Mouse (Mus musculus) small intestine, adult 2 months (tissue): ENCODE results near the gene Dlx1. TPM values are rescaled to one million over a fixed set of nuclear protein-coding genes. Genes with fewer than 3 reads are reported as not detected.

Source experiments
- H3K27ac ChIP-seq: fragments of 200-500 bp; 2 replicates; pipeline ENCODE4 v1.5.1; 2012; ENCODE audit warnings: low read depth, low read length, control low read depth, inconsistent platforms; ENCODE audit not compliant: insufficient read depth
- H3K27me3 ChIP-seq: fragments of 200-500 bp; 2 replicates; pipeline ENCODE4 v1.6.1; 2012; ENCODE audit warnings: mild to moderate bottlenecking, moderate library complexity, low read length, inconsistent platforms; ENCODE audit not compliant: control insufficient read depth, insufficient read depth
- H3K36me3 ChIP-seq: fragments of 200-500 bp; 2 replicates; pipeline ENCODE4 v1.6.1; 2012; ENCODE audit warnings: mild to moderate bottlenecking, low read length, control low read depth, inconsistent platforms; ENCODE audit not compliant: control insufficient read depth, insufficient read depth
- H3K4me1 ChIP-seq: fragments of 200-500 bp; 2 replicates; pipeline ENCODE4 v1.6.1; 2012; ENCODE audit warnings: low read length, inconsistent platforms, mixed read lengths; ENCODE audit not compliant: control insufficient read depth, insufficient read depth, insufficient read length
- H3K4me3 ChIP-seq: fragments of 200-500 bp; 2 replicates; pipeline ENCODE4 v1.5.1; 2012; ENCODE audit warnings: low read depth, mild to moderate bottlenecking, control low read depth, inconsistent platforms, low read length, moderate library complexity
- CTCF ChIP-seq: fragments of 200-500 bp; IDR thresholded peaks from 2 replicates; pipeline ENCODE4 v1.5.1; 2012; ENCODE audit warnings: low read depth, mild to moderate bottlenecking, control low read depth, inconsistent platforms, low read length, moderate library complexity, mixed read lengths; ENCODE audit not compliant: insufficient replicate concordance, insufficient read length; ENCODE audit errors: extremely low read depth
- POLR2A ChIP-seq: fragments of 200-500 bp; IDR thresholded peaks from 2 replicates; pipeline ENCODE4 v1.6.1; 2012; ENCODE audit warnings: low read depth, mild to moderate bottlenecking, control low read depth, inconsistent platforms, low read length, moderate library complexity
- WGBS: fragments of 180-500 bp; shearing (Covaris S2); methylation state at CpG from one replicate; pipeline ENCODE4 v1.1.7; 2018; 5-methylcytosine and 5-hydroxymethylcytosine counted together
- polyA plus RNA-seq: library from polyadenylated mRNA; depleted of rRNA; stranded (reverse); fragments of >200 nt; gene quantifications from 2 replicates; pipeline ENCODE4 v1.2.3, GENCODE M21; 2012

The Dlx1 gene
- polyA plus RNA-seq, 1 experiment, result 0.32 TPM

DNA sequence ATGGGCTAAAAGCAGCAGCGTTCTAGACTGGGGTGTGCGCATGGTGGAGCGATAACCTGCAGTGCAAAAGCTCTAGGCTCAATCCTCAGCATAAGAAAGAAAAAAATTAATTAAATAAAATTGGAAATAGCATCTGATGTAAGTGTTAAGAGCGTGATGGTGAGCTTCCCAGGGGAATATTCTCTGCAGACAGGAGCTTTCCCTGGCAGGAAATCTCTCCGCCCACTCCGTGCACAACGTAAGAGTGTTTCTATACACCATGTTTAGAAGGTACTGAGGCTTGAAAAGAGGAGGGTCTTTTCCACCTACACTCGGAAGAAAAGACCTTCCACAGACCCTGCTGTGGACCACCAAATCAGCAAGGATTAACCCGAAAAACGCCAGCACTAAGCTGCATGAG lies 33.4 kb upstream of the Dlx1 start:
- Histone ChIP-seq H3K4me3 (no peak overlapping the region), H3K4me1 (no peaks in the 10 kb centered on the region), H3K27me3 (no peaks in the 10 kb centered on the region), H3K27ac (no peak overlapping the region), H3K36me3 (no peaks in the 10 kb centered on the region)
- no peak for TF ChIP-seq POLR2A
- 82% methylated on average over 10 of the region's 10 CpGs for WGBS

DNA sequence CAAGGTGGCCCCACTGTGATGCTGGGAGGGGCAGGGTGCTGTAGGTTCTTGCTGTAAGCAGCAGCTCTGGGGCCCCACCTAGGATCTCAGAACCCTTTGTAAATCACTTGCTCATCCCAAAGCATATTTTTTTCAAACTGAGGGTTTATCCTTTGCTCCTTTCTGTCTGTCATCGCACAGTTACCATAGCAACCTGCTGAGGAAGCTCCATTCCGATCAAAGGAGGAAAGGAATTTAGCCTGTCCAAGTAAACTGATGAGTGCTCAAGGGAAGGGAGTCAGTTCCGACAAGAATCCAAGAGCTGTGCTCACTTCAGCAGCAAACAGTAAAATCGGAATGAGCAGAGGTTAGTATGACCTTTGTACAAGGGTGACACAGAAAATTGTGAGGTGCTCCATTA lies 32.9 kb upstream of the Dlx1 start:
- WGBS, result 55% methylated on average over 4 of the region's 4 CpGs
- TF ChIP-seq POLR2A (no peak), CTCF (no peak)

DNA sequence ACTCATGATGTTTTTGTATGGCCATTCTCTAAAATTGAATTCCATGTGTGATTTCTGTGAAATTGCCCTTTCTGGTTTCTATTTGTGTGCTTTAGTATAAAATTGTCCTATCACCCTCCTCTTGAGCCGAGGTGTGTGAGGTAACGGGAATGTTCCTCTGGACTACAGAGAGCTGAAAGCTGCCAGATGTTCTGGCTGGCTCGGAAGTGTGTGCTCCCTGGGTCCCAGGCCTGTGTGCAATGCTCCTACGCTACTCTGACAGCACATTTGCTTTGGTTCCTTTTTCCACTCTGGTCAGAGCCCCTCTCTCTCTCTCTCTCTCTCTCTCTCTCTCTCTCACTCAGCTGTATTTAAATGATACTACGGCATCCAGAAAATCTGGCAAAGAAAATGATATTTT lies 30.7 kb upstream of the Dlx1 start:
- WGBS, result 79% methylated on average over 5 of the region's 5 CpGs
- H3K36me3 ChIP-seq, result no peaks in the 10 kb centered on the region
- H3K4me1 ChIP-seq, result no peaks in the 10 kb centered on the region
- H3K27ac ChIP-seq, result no peak overlapping the region
- no peaks in the 10 kb centered on the region for H3K27me3 ChIP-seq
- H3K4me3 ChIP-seq, result no peak overlapping the region
- TF ChIP-seq POLR2A (no peak), CTCF (no peak)

More for the DNA sequence above, 32.9 kb upstream of the Dlx1 start:
- no peak overlapping the region for H3K27ac ChIP-seq
- no peak overlapping the region for H3K4me3 ChIP-seq
- H3K27me3 ChIP-seq, result no peaks in the 10 kb centered on the region
- no peaks in the 10 kb centered on the region for H3K36me3 ChIP-seq
- H3K4me1 ChIP-seq, result no peaks in the 10 kb centered on the region

DNA sequence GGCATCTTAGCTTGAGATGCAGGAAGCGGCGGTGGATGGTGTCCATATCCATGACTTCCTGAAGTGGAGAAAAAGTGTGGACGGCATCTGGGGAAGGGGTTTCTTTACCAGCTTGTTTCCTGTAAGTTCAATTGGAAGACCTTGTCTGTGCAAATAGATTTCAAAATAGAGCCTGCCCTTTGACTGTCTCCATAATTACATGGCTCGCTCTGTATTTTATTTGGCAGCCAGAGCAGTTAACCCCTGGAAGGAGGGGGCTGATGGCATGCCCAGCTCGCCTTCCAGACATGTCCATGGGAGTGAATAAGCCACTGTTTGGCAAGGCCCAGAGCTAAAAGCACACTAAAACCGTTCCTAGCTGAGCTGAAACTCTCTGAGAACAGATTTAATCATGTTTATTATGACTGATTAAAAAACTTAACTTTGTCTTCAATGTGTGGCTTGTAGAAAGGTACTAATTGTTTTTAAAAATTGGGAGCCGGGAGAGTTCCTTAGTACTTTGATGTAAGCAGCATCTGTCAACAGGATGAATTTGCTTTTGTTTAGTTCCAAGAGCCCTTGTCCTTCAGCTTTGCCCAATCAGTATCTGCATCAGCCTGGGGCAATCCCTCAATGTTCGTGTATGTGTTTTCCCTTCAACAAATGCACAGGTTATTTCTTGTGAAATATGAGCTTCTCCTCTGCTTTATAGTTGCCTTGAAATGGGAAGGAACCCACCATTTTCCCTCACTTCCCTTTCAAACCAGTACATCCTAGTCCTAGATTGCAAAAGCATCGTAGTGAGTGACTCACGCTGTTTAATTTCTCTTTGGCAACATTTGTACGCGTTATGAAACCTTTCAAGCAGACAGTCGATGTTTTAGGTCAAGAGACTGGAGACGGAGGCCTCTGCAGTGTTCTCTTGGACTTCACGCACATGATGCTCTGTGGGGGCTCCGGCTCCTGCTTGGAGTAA lies 28.4 kb upstream of the Dlx1 start:
- no peaks in the 10 kb centered on the region for H3K4me1 ChIP-seq
- 77% methylated on average over 16 of the region's 16 CpGs for WGBS
- no peak for TF ChIP-seq CTCF
- H3K36me3 ChIP-seq, result no peaks in the 10 kb centered on the region
- no peak overlapping the region for H3K4me3 ChIP-seq
- no peaks in the 10 kb centered on the region for H3K27me3 ChIP-seq
- no peak overlapping the region for H3K27ac ChIP-seq

DNA sequence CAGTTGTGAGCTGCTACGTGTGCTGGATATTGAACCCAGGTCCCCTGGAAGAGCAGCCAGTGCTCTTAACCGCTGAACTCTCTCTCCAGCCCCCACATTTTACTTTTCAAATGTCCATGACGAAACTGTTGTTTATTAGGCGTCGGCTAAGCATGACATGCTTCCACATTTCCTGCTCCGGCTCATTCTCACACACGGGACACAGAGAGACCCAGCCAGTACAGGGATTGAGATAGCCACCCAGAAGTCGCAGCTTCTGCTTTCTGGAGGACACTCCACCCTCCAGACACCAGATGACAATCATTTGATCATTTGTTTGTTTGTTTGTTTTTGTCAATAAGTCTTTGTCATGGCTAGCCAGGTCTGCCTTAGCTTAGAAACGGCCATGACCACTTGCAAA lies 23.1 kb upstream of the Dlx1 start:
- H3K27me3 ChIP-seq, result no peaks in the 10 kb centered on the region
- WGBS, result 70% methylated on average over 9 of the region's 9 CpGs
- H3K27ac ChIP-seq, result no peak overlapping the region
- no peaks in the 10 kb centered on the region for H3K36me3 ChIP-seq
- no peak overlapping the region for H3K4me3 ChIP-seq
- H3K4me1 ChIP-seq, result no peaks in the 10 kb centered on the region
- TF ChIP-seq CTCF (no peak), POLR2A (no peak)

DNA sequence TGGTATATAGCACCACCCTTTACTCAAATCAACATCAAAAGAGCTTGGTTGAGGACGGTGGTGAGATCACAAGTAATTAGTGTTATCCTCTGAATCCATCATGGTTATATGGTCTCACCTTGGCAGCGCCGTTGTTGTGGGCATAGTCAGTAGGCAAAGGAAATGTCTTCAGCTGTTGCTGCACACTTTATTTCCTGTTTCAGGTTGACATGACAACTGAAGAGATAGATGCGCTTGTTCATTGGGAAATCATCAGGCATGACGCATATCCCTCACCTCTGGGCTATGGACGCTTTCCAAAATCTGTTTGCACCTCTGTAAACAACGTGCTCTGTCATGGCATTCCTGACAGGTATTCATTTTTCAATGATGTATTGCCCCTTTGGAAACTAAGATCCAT lies 16.7 kb upstream of the Dlx1 start:
- no peaks in the 10 kb centered on the region for H3K4me1 ChIP-seq
- H3K27me3 ChIP-seq, result no peaks in the 10 kb centered on the region
- WGBS, result 88% methylated on average over 7 of the region's 7 CpGs
- no peak overlapping the region for H3K4me3 ChIP-seq
- TF ChIP-seq CTCF, result no peak
- no peak for TF ChIP-seq POLR2A
- H3K36me3 ChIP-seq, result no peaks in the 10 kb centered on the region
- H3K27ac ChIP-seq, result no peak overlapping the region

DNA sequence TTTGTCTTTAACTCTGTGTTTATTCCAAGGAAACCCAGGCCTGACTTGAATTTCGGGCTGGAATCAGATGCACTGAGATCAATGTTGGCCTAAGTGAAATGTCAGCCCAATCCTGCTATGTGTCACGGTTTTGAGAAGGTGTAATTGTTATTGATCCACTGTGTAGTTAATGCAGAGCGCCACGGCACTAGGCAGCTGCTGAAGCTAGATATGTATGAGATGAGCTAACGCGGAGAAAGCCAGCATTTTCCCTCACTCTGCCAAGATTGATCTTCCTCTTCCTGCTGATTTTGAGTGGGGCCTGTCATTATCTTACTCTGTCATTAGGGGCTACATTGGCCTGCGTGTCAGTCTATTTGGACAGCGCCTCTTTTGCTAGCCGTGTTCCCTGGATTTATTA lies 15.6 kb upstream of the Dlx1 start:
- Histone ChIP-seq H3K27ac (no peak overlapping the region), H3K36me3 (no peaks in the 10 kb centered on the region), H3K4me1 (no peaks in the 10 kb centered on the region), H3K4me3 (no peak overlapping the region), H3K27me3 (no peaks in the 10 kb centered on the region)
- TF ChIP-seq POLR2A (no peak), CTCF (no peak)
- 87% methylated on average over 9 of the region's 9 CpGs for WGBS
